Mouse (Mus musculus) limb, embryonic 10.5 days (tissue): ENCODE measurements around the gene Zfp341. TPM values are rescaled to one million over a fixed set of nuclear protein-coding genes. Genes with fewer than 3 reads are reported as not detected.

ENCODE experiments used
- DNase-seq: peaks from one replicate; pipeline ENCODE4 v3.0.0-alpha.2; 2017; ENCODE audit warnings: low spot score
- H3K27ac ChIP-seq: fragments of 300-500 bp; sonication (generic); 2 replicates; pipeline ENCODE4 v1.5.1; 2016; ENCODE audit warnings: mild to moderate bottlenecking
- H3K27me3 ChIP-seq: fragments of 300-500 bp; sonication (generic); 2 replicates; pipeline ENCODE4 v1.6.1; 2016; ENCODE audit warnings: low read depth, mild to moderate bottlenecking; ENCODE audit not compliant: poor library complexity, severe bottlenecking
- H3K36me3 ChIP-seq: fragments of 300-500 bp; sonication (generic); 2 replicates; pipeline ENCODE4 v1.6.1; 2016; ENCODE audit warnings: mild to moderate bottlenecking, moderate library complexity
- H3K4me1 ChIP-seq: fragments of 300-500 bp; sonication (generic); 2 replicates; pipeline ENCODE4 v1.6.1; 2016
- H3K4me3 ChIP-seq: fragments of 300-500 bp; sonication (generic); 2 replicates; pipeline ENCODE4 v1.5.1; 2016; ENCODE audit warnings: mild to moderate bottlenecking, moderate library complexity
- H3K9me3 ChIP-seq: fragments of 300-500 bp; sonication (generic); replicated peaks from 2 replicates; pipeline ENCODE4 v1.6.1; 2016; ENCODE audit warnings: mild to moderate bottlenecking
- WGBS: fragments of 180-500 bp; shearing (Covaris S2); methylation state at CpG from one replicate; pipeline ENCODE4 v1.1.7; 2016; 5-methylcytosine and 5-hydroxymethylcytosine counted together
- polyA plus RNA-seq: library from polyadenylated mRNA; unstranded; fragments of >200 nt; fragmentation: Nextera tagmentation; extraction: Ambion mirVana; gene quantifications from 2 replicates; pipeline ENCODE4 v1.2.1, GENCODE M21; 2016

Zfp341 gene
- polyA plus RNA-seq, 1 experiment from 2014 or later = 1.1 TPM

DNA sequence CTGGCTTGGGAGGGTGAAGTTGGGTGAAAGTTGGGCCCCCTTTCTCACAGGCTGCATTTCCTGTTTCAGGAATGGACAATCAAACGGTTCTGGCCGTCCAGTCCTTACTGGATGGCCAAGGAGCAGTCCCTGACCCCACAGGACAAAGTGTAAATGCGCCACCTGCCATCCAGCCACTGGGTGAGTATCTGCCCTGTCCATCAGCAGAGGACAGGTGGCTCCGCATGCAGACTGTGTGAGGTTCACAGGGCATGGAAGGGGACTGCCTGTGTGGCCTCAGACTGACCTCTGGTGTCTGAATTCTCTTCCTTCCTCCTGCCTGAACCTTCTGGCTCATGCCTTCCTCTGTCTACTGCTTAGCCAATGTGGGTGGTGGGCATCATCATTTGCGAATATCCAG lies 8.6 kb downstream of the Zfp341 start:
- Histone ChIP-seq H3K27ac (no peak overlapping the region), H3K4me3 (no peak overlapping the region), H3K27me3 (no peaks in the 10 kb centered on the region), H3K36me3 (peaks cover 37% of the 10 kb centered on the region), H3K9me3 (0 out of 2 replicates have a peak, but pooled peaks cover 1% of the 10 kb centered on the region), H3K4me1 (no peaks in the 10 kb centered on the region)
- 77% methylated on average over 5 of the region's 5 CpGs for WGBS
- DNase-seq = no peak

DNA sequence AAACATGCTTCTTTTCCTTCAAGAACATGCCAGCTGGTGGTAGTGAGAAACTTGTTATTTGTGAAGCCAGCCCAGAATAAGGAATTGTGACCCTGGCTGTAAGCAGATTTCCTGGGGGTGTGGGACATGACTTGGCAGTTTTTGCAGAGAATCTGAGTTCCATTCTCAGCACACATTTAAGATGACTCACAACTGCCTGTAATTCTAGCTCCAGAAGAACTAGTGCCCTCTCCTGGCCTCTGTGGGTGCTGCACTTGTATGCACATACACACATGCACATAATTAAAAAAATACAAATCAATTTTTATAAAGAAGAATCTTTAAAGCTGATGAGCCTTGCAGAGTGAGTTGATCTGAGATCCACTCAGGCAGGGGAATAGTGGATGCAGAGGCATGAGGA lies 11.0 kb downstream of the Zfp341 start:
- Histone ChIP-seq H3K4me1 (no peaks in the 10 kb centered on the region), H3K27ac (no peak overlapping the region), H3K4me3 (no peak overlapping the region), H3K9me3 (0 out of 2 replicates have a peak, but pooled peaks cover 1% of the 10 kb centered on the region), H3K27me3 (no peaks in the 10 kb centered on the region), H3K36me3 (peaks cover 47% of the 10 kb centered on the region)
- no peak for DNase-seq

DNA sequence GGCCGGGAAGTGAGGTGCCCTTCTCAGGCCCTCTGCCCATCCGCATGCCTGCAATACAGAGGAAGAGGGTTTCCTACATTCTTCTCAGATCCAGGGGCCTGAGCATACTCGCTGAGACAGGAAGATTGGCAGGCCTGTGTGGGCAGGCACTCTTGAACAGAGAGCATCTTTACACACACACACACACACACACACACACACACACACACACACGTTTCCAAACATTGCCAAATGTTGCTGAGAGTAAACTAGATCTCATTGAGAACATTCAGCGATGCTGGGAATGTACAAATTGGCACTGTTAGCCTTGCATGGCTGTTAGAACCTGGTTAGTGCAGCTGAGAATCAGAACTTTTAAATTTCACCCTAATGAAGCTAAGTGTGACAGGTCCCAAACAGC lies 17.4 kb downstream of the Zfp341 start:
- Histone ChIP-seq H3K36me3 (peaks cover 49% of the 10 kb centered on the region), H3K4me3 (no peak overlapping the region), H3K4me1 (no peaks in the 10 kb centered on the region), H3K27ac (no peak overlapping the region), H3K27me3 (no peaks in the 10 kb centered on the region), H3K9me3 (no peaks in the 10 kb centered on the region)
- 86% methylated on average over 5 of the region's 5 CpGs for WGBS
- no peak for DNase-seq

GRCm38 (mm10) chr2:154632203-154632780 lies 19.2 kb downstream of the Zfp341 start:
- no peak for DNase-seq
- 94% methylated on average over 16 of the region's 16 CpGs for WGBS
- Histone ChIP-seq H3K27me3 (no peaks in the 10 kb centered on the region), H3K9me3 (no peaks in the 10 kb centered on the region), H3K36me3 (peaks cover 47% of the 10 kb centered on the region), H3K4me3 (no peak overlapping the region), H3K27ac (no peak overlapping the region), H3K4me1 (no peaks in the 10 kb centered on the region)

DNA sequence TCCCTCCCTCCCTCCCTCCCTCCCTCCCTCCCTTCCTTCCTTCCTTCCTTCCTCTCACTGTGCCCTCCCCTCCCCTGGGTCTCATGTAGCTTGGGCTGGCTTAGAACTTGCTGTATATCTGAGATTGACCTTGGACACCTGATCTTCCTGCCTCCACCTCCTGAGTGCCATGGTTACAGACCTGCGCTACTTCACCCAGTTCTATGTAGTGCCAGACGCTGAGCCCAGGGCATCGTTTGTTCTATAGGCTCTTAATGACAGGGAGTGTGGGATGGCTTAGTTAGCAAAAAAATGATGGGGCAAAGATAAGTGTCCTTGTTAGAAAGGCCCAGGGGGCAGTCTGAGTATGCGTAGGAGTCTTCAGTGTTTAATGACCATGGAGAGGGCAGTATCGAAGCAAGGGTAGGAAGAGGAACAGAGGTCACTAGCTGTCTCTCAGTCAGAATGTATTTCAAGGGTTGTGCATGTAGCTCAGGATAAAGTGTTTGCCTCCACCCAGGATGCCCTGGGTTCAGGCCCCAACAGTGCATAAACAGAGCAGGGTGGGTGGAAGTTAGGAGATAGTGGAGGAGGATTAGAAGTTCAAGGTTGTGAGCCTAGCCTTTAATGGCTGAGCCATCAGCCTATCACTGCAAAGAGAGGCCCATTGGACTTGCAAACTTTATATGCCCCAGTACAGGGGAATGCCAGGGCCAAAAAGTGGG lies 20.1 kb downstream of the Zfp341 start:
- Histone ChIP-seq H3K36me3 (peaks cover 49% of the 10 kb centered on the region), H3K4me3 (no peak overlapping the region), H3K27ac (no peak overlapping the region), H3K9me3 (no peaks in the 10 kb centered on the region), H3K27me3 (no peaks in the 10 kb centered on the region), H3K4me1 (no peaks in the 10 kb centered on the region)
- WGBS = 92% methylated on average over 5 of the region's 5 CpGs
- no peak for DNase-seq

DNA sequence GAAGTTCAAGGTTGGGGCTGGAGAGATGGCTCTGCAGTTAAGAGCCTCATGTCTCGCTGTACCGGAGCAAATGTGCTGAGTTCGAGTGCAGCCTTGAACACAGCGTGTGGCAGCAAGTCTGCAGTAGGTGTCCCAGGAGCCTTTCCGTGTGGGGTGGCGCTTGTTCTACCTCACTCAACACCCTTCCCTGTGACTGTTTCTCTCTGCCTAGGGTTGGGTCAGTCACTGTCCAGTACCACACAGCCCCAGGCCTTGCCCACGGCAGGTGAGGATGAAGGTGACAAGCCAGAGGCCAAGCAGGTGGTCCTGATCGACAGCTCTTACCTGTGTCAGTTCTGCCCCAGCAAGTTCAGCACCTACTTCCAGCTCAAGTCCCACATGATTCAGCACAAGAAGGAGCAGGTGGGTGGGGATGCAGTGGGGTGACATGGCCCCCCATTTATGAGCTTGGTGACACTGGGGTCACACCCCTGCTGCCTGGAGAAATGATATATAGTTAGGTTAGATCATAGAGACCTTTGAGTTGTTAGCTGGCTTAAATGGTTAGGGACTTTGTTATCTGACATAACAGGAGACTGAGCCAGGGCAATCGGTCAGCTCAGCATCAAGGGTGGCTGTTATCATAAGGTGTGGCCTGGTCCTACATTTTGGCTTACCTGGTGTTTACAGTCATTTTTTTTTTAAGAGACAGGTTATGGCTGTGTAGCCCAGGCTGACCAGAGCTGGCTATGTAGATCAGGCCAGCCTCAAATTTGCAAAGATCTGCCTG lies 21.0 kb downstream of the Zfp341 start:
- Histone ChIP-seq H3K9me3 (no peaks in the 10 kb centered on the region), H3K4me3 (no peak overlapping the region), H3K36me3 (peaks cover 46% of the 10 kb centered on the region), H3K4me1 (no peaks in the 10 kb centered on the region), H3K27me3 (no peaks in the 10 kb centered on the region), H3K27ac (no peak overlapping the region)
- 92% methylated on average over 9 of the region's 9 CpGs for WGBS
- no peak for DNase-seq

- Histone ChIP-seq H3K27ac (no peak overlapping the region), H3K36me3 (peaks cover 39% of the 10 kb centered on the region), H3K4me3 (no peak overlapping the region), H3K9me3 (no peaks in the 10 kb centered on the region), H3K27me3 (no peaks in the 10 kb centered on the region), H3K4me1 (no peaks in the 10 kb centered on the region)
- DNase-seq = no peak
- WGBS = 96% methylated on average over 2 of the region's 2 CpGs
Measured at GRCm38 (mm10) chr2:154635826-154636225, 22.7 kb downstream of the Zfp341 start.

DNA sequence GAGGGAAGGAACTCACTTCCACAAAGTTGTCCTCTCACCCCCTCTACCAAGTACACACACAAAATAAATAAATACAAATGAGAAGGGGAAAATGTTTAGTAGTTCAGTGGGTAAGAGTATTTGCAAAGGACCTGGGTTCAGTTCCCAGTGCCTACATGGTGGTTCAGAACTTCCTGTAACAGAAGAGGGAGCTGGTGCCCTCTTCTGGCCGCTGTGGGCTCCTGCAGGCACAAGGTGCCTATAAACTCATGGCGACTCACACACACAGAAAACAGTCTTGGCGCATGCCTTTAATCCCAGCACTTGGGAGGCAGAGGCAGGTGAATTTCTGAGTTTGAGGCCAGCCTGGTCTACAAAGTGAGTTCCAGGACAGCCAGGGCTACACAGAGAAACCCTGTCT lies 25.4 kb downstream of the Zfp341 start:
- Histone ChIP-seq H3K27me3 (no peaks in the 10 kb centered on the region), H3K9me3 (no peaks in the 10 kb centered on the region), H3K4me3 (no peak overlapping the region), H3K4me1 (no peaks in the 10 kb centered on the region), H3K27ac (no peak overlapping the region), H3K36me3 (peaks cover 47% of the 10 kb centered on the region)
- WGBS = 89% methylated on average over 3 of the region's 3 CpGs
- no peak for DNase-seq

GRCm38 (mm10) chr2:154639115-154639514 lies 26.0 kb downstream of the Zfp341 start:
- Histone ChIP-seq H3K36me3 (peaks cover 49% of the 10 kb centered on the region), H3K4me1 (no peaks in the 10 kb centered on the region), H3K4me3 (no peak overlapping the region), H3K9me3 (no peaks in the 10 kb centered on the region), H3K27ac (no peak overlapping the region), H3K27me3 (no peaks in the 10 kb centered on the region)
- DNase-seq = no peak
- 89% methylated on average over 4 of the region's 4 CpGs for WGBS

DNA sequence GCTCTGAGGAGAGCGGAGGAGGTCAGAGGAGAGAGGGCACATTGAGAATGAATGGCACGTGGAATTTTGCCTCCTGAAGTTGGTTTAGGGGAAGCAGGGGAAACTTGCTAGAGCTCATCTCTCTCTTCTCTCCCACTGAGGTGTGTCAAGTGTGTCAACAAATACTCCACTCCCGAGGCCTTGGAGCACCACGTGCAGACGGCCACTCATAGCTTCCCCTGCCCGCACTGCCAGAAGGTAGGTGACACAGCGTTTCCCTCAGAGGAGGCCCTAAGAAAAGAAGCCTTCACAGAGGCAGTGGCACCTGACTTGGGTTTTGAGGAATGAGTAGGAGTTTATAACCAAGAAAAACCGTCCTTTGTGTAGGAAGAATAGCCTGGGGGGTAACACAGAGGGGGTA lies 28.1 kb downstream of the Zfp341 start:
- Histone ChIP-seq H3K4me3 (no peak overlapping the region), H3K4me1 (no peaks in the 10 kb centered on the region), H3K36me3 (peaks cover 58% of the 10 kb centered on the region), H3K9me3 (no peaks in the 10 kb centered on the region), H3K27me3 (no peaks in the 10 kb centered on the region), H3K27ac (no peak overlapping the region)
- no peak for DNase-seq
- WGBS = 84% methylated on average over 8 of the region's 8 CpGs

- DNase-seq = no peak
- 98% methylated on average over 9 of the region's 9 CpGs for WGBS
- Histone ChIP-seq H3K36me3 (peaks cover 58% of the 10 kb centered on the region), H3K4me1 (no peaks in the 10 kb centered on the region), H3K27me3 (no peaks in the 10 kb centered on the region), H3K27ac (no peak overlapping the region), H3K4me3 (no peak overlapping the region), H3K9me3 (no peaks in the 10 kb centered on the region)
Measured at GRCm38 (mm10) chr2:154642005-154642459, 28.9 kb downstream of the Zfp341 start.

- Histone ChIP-seq H3K4me3 (no peak overlapping the region), H3K36me3 (peaks cover 52% of the 10 kb centered on the region), H3K27me3 (no peaks in the 10 kb centered on the region), H3K4me1 (no peaks in the 10 kb centered on the region), H3K27ac (no peak overlapping the region), H3K9me3 (no peaks in the 10 kb centered on the region)
- WGBS = 89% methylated on average over 6 of the region's 6 CpGs
- DNase-seq = no peak
Measured at GRCm38 (mm10) chr2:154642712-154643385, 29.8 kb downstream of the Zfp341 start.

DNA sequence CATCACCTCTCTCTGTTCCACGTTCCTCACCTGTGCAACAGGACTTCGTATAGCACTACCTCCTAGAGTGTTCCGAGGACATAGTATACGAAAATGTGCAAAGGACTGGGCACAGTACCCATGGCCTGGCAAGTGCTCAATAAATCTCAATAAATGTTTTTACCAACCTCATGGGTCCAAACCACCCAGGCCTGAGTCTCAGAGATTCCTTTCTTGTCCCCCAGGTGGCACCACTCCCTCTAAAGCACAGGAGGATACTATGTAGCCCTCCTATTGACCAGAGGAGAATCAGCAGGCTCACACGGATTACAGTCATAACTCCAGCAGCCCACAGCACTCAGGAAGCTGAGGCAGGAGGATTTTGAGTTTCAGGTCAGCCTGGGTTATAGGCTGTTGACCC lies 33.5 kb downstream of the Zfp341 start:
- 0 out of 2 replicates have a peak, but pooled peaks cover 5% of the 10 kb centered on the region for H3K4me1 ChIP-seq
- H3K36me3 ChIP-seq = peaks cover 35% of the 10 kb centered on the region
- H3K4me3 ChIP-seq = no peak overlapping the region
- no peak for DNase-seq
- 84% methylated on average over 5 of the region's 5 CpGs for WGBS
- H3K27me3 ChIP-seq = no peaks in the 10 kb centered on the region
- no peaks in the 10 kb centered on the region for H3K9me3 ChIP-seq
- H3K27ac ChIP-seq = no peak overlapping the region
